28 mouse cellular contexts compared by ENCODE assay signal in the genomic region with DNA sequence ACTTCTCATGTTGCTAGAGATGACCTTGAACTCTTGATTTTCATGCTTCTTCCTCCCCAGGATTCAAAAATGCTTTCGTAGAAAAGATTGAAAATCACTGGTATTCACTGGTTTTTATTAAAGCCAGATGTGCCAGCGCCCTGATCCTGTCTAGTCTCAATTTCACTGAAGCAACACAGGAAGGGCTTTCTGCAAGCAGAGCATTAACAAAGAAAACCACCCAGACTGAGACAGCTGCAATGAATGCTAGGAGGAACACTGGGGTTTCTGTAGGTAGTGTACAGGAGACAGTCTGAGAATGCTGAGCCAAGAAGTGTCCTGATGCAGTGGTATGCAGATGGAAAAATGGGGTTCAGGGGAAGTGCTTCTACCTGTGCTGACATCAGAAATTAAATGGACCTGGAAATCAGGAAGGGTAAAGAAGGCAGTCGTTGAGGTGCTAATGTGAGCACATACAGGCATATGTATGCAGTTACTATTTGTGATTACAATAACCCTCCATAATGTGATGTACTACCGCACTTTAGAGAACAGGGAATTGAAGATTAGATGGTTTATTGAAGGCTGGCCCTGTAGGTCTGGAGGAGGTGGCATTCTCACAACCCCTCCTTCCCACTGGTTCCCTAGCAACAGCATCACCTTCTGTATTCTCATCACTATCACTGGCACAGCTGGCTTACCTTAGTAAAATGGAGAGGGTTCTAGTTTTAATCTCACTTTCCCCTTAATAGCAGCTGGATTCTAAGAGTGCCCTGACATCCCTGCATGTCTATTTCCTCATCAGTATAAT.
DNase-seq lines count a peak whose midpoint lies in the region; ATAC-seq lines count a peak whose summit lies in the region.
"Had no signal": no experiment of that assay in that cellular context is flagged by ENCODE, and none has a peak within 500 bp of the region (broad histone marks: within the 10 kb centered on the region; RNA-seq: fewer than 3 reads in every experiment).

No protein-coding gene starts in this region.

- no peak for DNase-seq in hindbrain, embryonic 14.5 days (ENCODE audit: low spot score)
- DNase-seq in embryo, embryonic 10.5 days (ENCODE audit: low spot score), result peak; percentile 60
- peak; percentile 4 for DNase-seq in embryo, embryonic 11.5 days (ENCODE audit: low read depth, low spot score)
- no peak for DNase-seq in heart, postnatal 25 days (ENCODE audit: low spot score)
- no peak for DNase-seq in left cerebral cortex, postnatal 14 days (ENCODE audit: low spot score in 2 of 2)
- DNase-seq: adrenal gland, adult 2 months; cerebellum, adult 11-12 months; cerebellum, postnatal 10 days; gastrocnemius, postnatal 10 days; heart, postnatal 10 days; kidney, postnatal 25 days; layer of hippocampus, postnatal 36 days; liver; lung, postnatal 36 days; retina, postnatal 1 day; thymus, postnatal 36 days had no signal

- no peaks in the 10 kb centered on the region for H3K9me3 ChIP-seq in hindbrain, embryonic 16.5 days (ENCODE audit: control insufficient read depth, low read length)
- H3K9me3 ChIP-seq in hindbrain, embryonic 14.5 days (ENCODE audit: control insufficient read depth, low read length), result no peaks in the 10 kb centered on the region
- no peaks in the 10 kb centered on the region for H3K9me3 ChIP-seq in limb, embryonic 12.5 days
- H3K9me3 ChIP-seq: heart, embryonic 12.5 days; hindbrain, embryonic 15.5 days; liver, embryonic 15.5 days; lung, embryonic 15.5 days; megakaryocyte, embryonic 14.5 days; stomach, embryonic 15.5 days had no signal

- intact Hi-C loops in heart, postnatal 25 days (cut with DNase I), result no loop called here
- intact Hi-C loops in left cerebral cortex, postnatal 14 days (cut with DNase I), result no loop called here

- peak; percentile 52; the same call in 1 of the 2 replicates for ATAC-seq in hindbrain, embryonic 16.5 days
- ATAC-seq in hindbrain, embryonic 14.5 days (ENCODE audit: low FRiP score), result no peak
- ATAC-seq in limb, embryonic 12.5 days (ENCODE audit: insufficient number of reproducible peaks, insufficient read depth, low FRiP score, low TSS enrichment, low read depth), result peak; percentile 56; the same call in 1 of the 2 replicates
- ATAC-seq: forebrain, embryonic 14.5 days; intestine, embryonic 16.5 days had no signal

- no peaks in the 10 kb centered on the region for H3K27me3 ChIP-seq in hindbrain, embryonic 16.5 days (replicated peaks; ENCODE audit: control insufficient read depth, insufficient read depth, low read length)
- H3K27me3 ChIP-seq in hindbrain, embryonic 14.5 days (ENCODE audit: control insufficient read depth, insufficient read depth, low read length), result no peaks in the 10 kb centered on the region
- H3K27me3 ChIP-seq in limb, embryonic 12.5 days, result no peaks in the 10 kb centered on the region
- H3K27me3 ChIP-seq: heart, embryonic 12.5 days; hindbrain, embryonic 15.5 days; liver, embryonic 15.5 days; lung, embryonic 15.5 days; megakaryocyte, embryonic 14.5 days; stomach, embryonic 15.5 days had no signal

- no peak overlapping the region for H3K27ac ChIP-seq in hindbrain, embryonic 16.5 days (ENCODE audit: low read depth, low read length)
- H3K27ac ChIP-seq in hindbrain, embryonic 14.5 days, result no peak overlapping the region
- H3K27ac ChIP-seq in limb, embryonic 12.5 days, result no peak overlapping the region
- H3K27ac ChIP-seq: hindbrain, embryonic 15.5 days; layer of hippocampus, adult 2 months; lung, embryonic 15.5 days; stomach, embryonic 15.5 days had no signal

- no peaks in the 10 kb centered on the region for H3K36me3 ChIP-seq in hindbrain, embryonic 16.5 days (ENCODE audit: control insufficient read depth, insufficient read depth, low read length)
- H3K36me3 ChIP-seq in hindbrain, embryonic 14.5 days (replicated peaks; ENCODE audit: control insufficient read depth, insufficient read depth), result no peaks in the 10 kb centered on the region; the same call in 1 of the 2 replicates
- H3K36me3 ChIP-seq in limb, embryonic 12.5 days, result no peaks in the 10 kb centered on the region
- H3K36me3 ChIP-seq: heart, embryonic 12.5 days; hindbrain, embryonic 15.5 days; liver, embryonic 15.5 days; lung, embryonic 15.5 days; stomach, embryonic 15.5 days had no signal

- no peak overlapping the region for H3K9ac ChIP-seq in hindbrain, embryonic 16.5 days (ENCODE audit: low read depth, low read length)
- H3K9ac ChIP-seq in hindbrain, embryonic 14.5 days, result no peak overlapping the region
- no peak overlapping the region for H3K9ac ChIP-seq in limb, embryonic 12.5 days (replicated peaks)
- H3K9ac ChIP-seq: heart, embryonic 12.5 days; hindbrain, embryonic 15.5 days; liver, embryonic 15.5 days; lung, embryonic 15.5 days; stomach, embryonic 15.5 days had no signal

- no peak overlapping the region for H3K4me3 ChIP-seq in hindbrain, embryonic 16.5 days (ENCODE audit: low read length)
- no peak overlapping the region for H3K4me3 ChIP-seq in hindbrain, embryonic 14.5 days (replicated peaks; ENCODE audit: low read length)
- no peak overlapping the region for H3K4me3 ChIP-seq in limb, embryonic 12.5 days (replicated peaks)
- H3K4me3 ChIP-seq: erythroblast, embryonic 14.5 days; heart, embryonic 12.5 days; hindbrain, embryonic 15.5 days; layer of hippocampus, adult 2 months; liver, embryonic 15.5 days; lung, embryonic 15.5 days; megakaryocyte, embryonic 14.5 days; stomach, embryonic 15.5 days had no signal

- H3K4me2 ChIP-seq in hindbrain, embryonic 16.5 days (ENCODE audit: low read length), result no peak overlapping the region
- H3K4me2 ChIP-seq in hindbrain, embryonic 14.5 days (replicated peaks), result no peak overlapping the region
- no peak overlapping the region for H3K4me2 ChIP-seq in limb, embryonic 12.5 days
- H3K4me2 ChIP-seq: heart, embryonic 12.5 days; hindbrain, embryonic 15.5 days; liver, embryonic 15.5 days; lung, embryonic 15.5 days; stomach, embryonic 15.5 days had no signal

- 75% methylated on average over 4 of the region's 4 CpGs for WGBS in hindbrain, embryonic 16.5 days
- 76% methylated on average over 4 of the region's 4 CpGs for WGBS in hindbrain, embryonic 14.5 days
- 41% methylated on average over 4 of the region's 4 CpGs for WGBS in limb, embryonic 12.5 days

- H3K4me1 ChIP-seq in hindbrain, embryonic 16.5 days (ENCODE audit: control insufficient read depth, insufficient read depth, low read depth, low read length), result no peaks in the 10 kb centered on the region
- no peaks in the 10 kb centered on the region for H3K4me1 ChIP-seq in hindbrain, embryonic 14.5 days (replicated peaks; ENCODE audit: control insufficient read depth, insufficient read depth, low read length)
- H3K4me1 ChIP-seq in limb, embryonic 12.5 days (replicated peaks), result 0 out of 2 replicates have a peak, but pooled peaks cover 3% of the 10 kb centered on the region
- H3K4me1 ChIP-seq: hindbrain, embryonic 15.5 days; lung, embryonic 15.5 days; megakaryocyte, embryonic 14.5 days; stomach, embryonic 15.5 days had no signal

Comparison
In these comparisons a context has a peak if more than half of its experiments do, and no peak if none do; other contexts are left out.
1. DNase-seq: peak in embryo, embryonic 10.5 days (single experiment) and embryo, embryonic 11.5 days (single experiment); none in hindbrain, embryonic 14.5 days (single experiment), heart, postnatal 25 days (single experiment) and left cerebral cortex, postnatal 14 days (0 of 2).